Mouse (Mus musculus) heart, postnatal 0 days (tissue): ENCODE results near the gene Ccl12. TPM values are rescaled to one million over a fixed set of nuclear protein-coding genes. Genes with fewer than 3 reads are reported as not detected.

ENCODE experiments used
- ATAC-seq: fragments of 200-750 bp; cut with Nextera tagmentation; 2 replicates; pipeline ENCODE4 v1.8.0; 2017; ENCODE audit warnings: low read depth, moderate number of reproducible peaks, moderate library complexity; ENCODE audit not compliant: insufficient read depth
- DNase-seq: peaks from one replicate; pipeline ENCODE4 v3.0.0-alpha.2; 2016; ENCODE audit warnings: low spot score
- H3K27ac ChIP-seq: fragments of 300-500 bp; sonication (generic); 2 replicates; pipeline ENCODE4 v1.5.1; 2014; ENCODE audit warnings: low read depth, mild to moderate bottlenecking
- H3K27me3 ChIP-seq: fragments of 300-500 bp; sonication (generic); 2 replicates; pipeline ENCODE4 v1.6.1; 2014; ENCODE audit warnings: low read length, mixed read lengths; ENCODE audit not compliant: control insufficient read depth, insufficient read depth
- H3K36me3 ChIP-seq: fragments of 300-500 bp; sonication (generic); replicated peaks from 2 replicates; pipeline ENCODE4 v1.6.1; 2014; ENCODE audit warnings: low read length, mixed read lengths; ENCODE audit not compliant: control insufficient read depth, insufficient read depth
- H3K4me1 ChIP-seq: fragments of 300-500 bp; sonication (generic); 2 replicates; pipeline ENCODE4 v1.6.1; 2014; ENCODE audit warnings: antibody characterized with exemption; ENCODE audit not compliant: control insufficient read depth, insufficient read depth
- H3K4me2 ChIP-seq: fragments of 300-500 bp; sonication (generic); 2 replicates; pipeline ENCODE4 v1.6.1; 2014; ENCODE audit warnings: low read depth, mild to moderate bottlenecking, low read length, moderate library complexity
- H3K4me3 ChIP-seq: fragments of 300-500 bp; sonication (generic); 2 replicates; pipeline ENCODE4 v1.5.1; 2014; ENCODE audit warnings: low read depth, low read length
- H3K9ac ChIP-seq: fragments of 300-500 bp; sonication (generic); replicated peaks from 2 replicates; pipeline ENCODE4 v1.6.1; 2014; ENCODE audit warnings: low read depth, low read length, mixed read lengths
- H3K9me3 ChIP-seq: fragments of 300-500 bp; sonication (generic); replicated peaks from 2 replicates; pipeline ENCODE4 v1.6.1; 2016; ENCODE audit warnings: low read length; ENCODE audit not compliant: control insufficient read depth
- CTCF ChIP-seq: IDR thresholded peaks from 2 replicates; pipeline ENCODE4 v1.5.1; 2016; ENCODE audit warnings: antibody characterized with exemption, control low read depth, low read depth
- EP300 ChIP-seq: IDR thresholded peaks from 2 replicates; pipeline ENCODE4 v1.6.1; 2016; ENCODE audit warnings: antibody characterized with exemption, low read depth
- WGBS: fragments of 180-500 bp; shearing (Covaris S2); extraction: QIAGEN DNeasy Blood & Tissue Kit; methylation state at CpG from one replicate; pipeline ENCODE4 v1.1.7; 2014; 5-methylcytosine and 5-hydroxymethylcytosine counted together
- polyA plus RNA-seq: library from polyadenylated mRNA; unstranded; fragments of >200 nt; fragmentation: Nextera tagmentation; extraction: Ambion mirVana; gene quantifications from 2 replicates; pipeline ENCODE4 v1.2.1, GENCODE M21; 2015
- total RNA-seq: library from RNA; depleted of rRNA; stranded (reverse); fragments of >200 nt; gene quantifications from 2 replicates; pipeline ENCODE4 v1.2.3, GENCODE M21; 2014; ENCODE audit warnings: low replicate concordance

The Ccl12 gene
- total and polyA plus RNA-seq, 2 experiments from 2014 or later, result 3.2 TPM; not detected in 1

GRCm38 (mm10) chr11:82110372-82111248 is 9.0 kb downstream of the Ccl12 start:
- 55% methylated on average over 6 of the region's 6 CpGs for WGBS
- Histone ChIP-seq H3K4me3 (no peak overlapping the region), H3K4me2 (no peak overlapping the region), H3K9ac (no peak overlapping the region), H3K27ac (no peak overlapping the region), H3K9me3 (no peaks in the 10 kb centered on the region), H3K36me3 (no peaks in the 10 kb centered on the region), H3K27me3 (no peaks in the 10 kb centered on the region), H3K4me1 (no peaks in the 10 kb centered on the region)
- ATAC-seq, result no peak
- no peak for TF ChIP-seq CTCF
- TF ChIP-seq EP300, result no peak
- DNase-seq, result no peak

DNA sequence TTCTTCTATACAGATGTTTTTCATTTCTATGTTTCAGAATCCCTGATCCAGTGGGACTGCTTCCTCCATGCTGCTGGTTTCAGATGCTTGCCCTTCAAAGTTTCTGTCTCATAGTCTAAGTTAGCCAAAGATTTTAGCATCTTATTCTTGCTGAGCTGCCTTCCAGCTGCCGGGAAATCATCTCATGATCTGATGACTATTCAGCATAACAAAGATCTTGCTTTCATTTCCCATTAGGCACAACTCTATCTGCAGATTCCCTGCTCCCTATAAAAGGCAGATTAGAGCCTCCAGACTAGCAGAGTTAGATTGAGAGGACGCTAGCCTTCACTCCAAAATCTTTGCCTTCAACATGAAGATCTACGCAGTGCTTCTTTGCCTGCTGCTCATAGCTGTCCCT is 13.2 kb downstream of the Ccl12 start, which contains the start of gene Ccl8:
TSS of gene Ccl8 (plus strand) at position 301 of the 400 bp plus-strand sequence.
- Histone ChIP-seq H3K4me3 (no peak within 1 kb of the TSS), H3K36me3 (no peaks in the 10 kb centered on the region), H3K27me3 (no peaks in the 10 kb centered on the region), H3K4me1 (no peaks in the 10 kb centered on the region), H3K27ac (no peak within 1 kb of the TSS), H3K9me3 (no peaks in the 10 kb centered on the region), H3K9ac (no peak within 1 kb of the TSS), H3K4me2 (no peak within 1 kb of the TSS)
- TF ChIP-seq EP300 (no peak), CTCF (no peak)
- ATAC-seq (no peak), DNase-seq (no peak)
- 68% methylated on average over 3 of the region's 3 CpGs for WGBS

GRCm38 (mm10) chr11:82116041-82116440 is 14.4 kb downstream of the Ccl12 start:
- 62% methylated on average over 3 of the region's 3 CpGs for WGBS
- Histone ChIP-seq H3K4me1 (no peaks in the 10 kb centered on the region), H3K4me3 (no peak overlapping the region), H3K9ac (no peak overlapping the region), H3K4me2 (no peak overlapping the region), H3K27ac (no peak overlapping the region), H3K36me3 (no peaks in the 10 kb centered on the region), H3K27me3 (no peaks in the 10 kb centered on the region), H3K9me3 (no peaks in the 10 kb centered on the region)
- DNase-seq (no peak), ATAC-seq (no peak)
- TF ChIP-seq CTCF, result no peak
- no peak for TF ChIP-seq EP300

DNA sequence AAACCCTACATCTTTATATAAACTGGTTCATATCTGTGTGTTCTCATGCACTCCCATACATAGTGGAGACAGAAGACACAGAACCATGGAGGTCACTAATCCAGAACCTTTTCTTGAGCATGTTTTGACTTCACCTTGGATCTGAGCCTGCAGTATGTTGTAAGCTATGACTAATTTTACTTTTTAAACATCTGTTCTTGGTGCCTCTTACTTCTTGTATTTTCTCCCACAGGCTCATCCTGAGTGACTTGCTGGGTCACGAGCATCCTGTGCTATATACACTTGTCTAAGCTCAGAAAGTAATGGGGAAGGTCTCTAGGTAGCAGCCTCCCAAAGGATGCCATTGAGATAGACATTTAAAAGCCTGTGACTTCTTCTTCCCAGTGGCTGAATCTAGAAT is 31.3 kb downstream of the Ccl12 start:
- H3K4me1 ChIP-seq, result no peaks in the 10 kb centered on the region
- no peak overlapping the region for H3K9ac ChIP-seq
- TF ChIP-seq CTCF (no peak), EP300 (no peak)
- H3K27me3 ChIP-seq, result no peaks in the 10 kb centered on the region
- WGBS, result 36% methylated on average over 1 of the region's 1 CpGs
- DNase-seq, result no peak
- no peak overlapping the region for H3K4me2 ChIP-seq
- no peaks in the 10 kb centered on the region for H3K9me3 ChIP-seq
- no peak overlapping the region for H3K27ac ChIP-seq
- H3K4me3 ChIP-seq, result no peak overlapping the region
- H3K36me3 ChIP-seq, result no peaks in the 10 kb centered on the region
- ATAC-seq, result no peak

- Histone ChIP-seq H3K9me3 (no peaks in the 10 kb centered on the region), H3K4me1 (no peaks in the 10 kb centered on the region), H3K27ac (no peak overlapping the region), H3K4me2 (no peak overlapping the region), H3K9ac (no peak overlapping the region), H3K36me3 (no peaks in the 10 kb centered on the region), H3K27me3 (no peaks in the 10 kb centered on the region), H3K4me3 (no peak overlapping the region)
- TF ChIP-seq EP300 (no peak), CTCF (no peak)
- ATAC-seq (no peak), DNase-seq (no peak)
- WGBS, result 72% methylated on average over 2 of the region's 2 CpGs
Observed at GRCm38 (mm10) chr11:82136196-82136595, 34.6 kb downstream of the Ccl12 start.
